Mouse (Mus musculus): ENCODE data around the gene Gm45208.

The Gm45208 gene

GRCm38 (mm10) chrX:7772766-7773165, 50.7 kb downstream of the Gm45208 start:
- DNase-seq (ENCODE audit: low spot score in 2 of 2): no peak

- no peak for DNase-seq (ENCODE audit: low spot score in 2 of 2)
These were observed 53.6 kb downstream of the Gm45208 start for GRCm38 (mm10) chrX:7775501-7776205.

- peak; percentile 28 to 60 for DNase-seq (ENCODE audit: low spot score in 2 of 2)
These were observed 54.5 kb downstream of the Gm45208 start for GRCm38 (mm10) chrX:7776329-7777082.

- no peak for DNase-seq (ENCODE audit: low spot score in 2 of 2)
These were observed 56.6 kb downstream of the Gm45208 start for GRCm38 (mm10) chrX:7778450-7779244.

GRCm38 (mm10) chrX:7779294-7779693, 57.2 kb downstream of the Gm45208 start:
- no peak for DNase-seq (ENCODE audit: low spot score in 2 of 2)

Measured in spleen, postnatal 14 days (tissue).